Mouse (Mus musculus): ENCODE data around the gene Gm20479. TPM values are rescaled to one million over a fixed set of nuclear protein-coding genes. Genes with fewer than 3 reads are reported as not detected.

Gene Gm20479
- under 1 TPM in 1 of 2 experiments, not detected in 1; 0.57 TPM for total RNA-seq (2021)
- long read RNA-seq, experiment 1, result 0 reads
- long read RNA-seq, experiment 2, result 0 reads

DNA sequence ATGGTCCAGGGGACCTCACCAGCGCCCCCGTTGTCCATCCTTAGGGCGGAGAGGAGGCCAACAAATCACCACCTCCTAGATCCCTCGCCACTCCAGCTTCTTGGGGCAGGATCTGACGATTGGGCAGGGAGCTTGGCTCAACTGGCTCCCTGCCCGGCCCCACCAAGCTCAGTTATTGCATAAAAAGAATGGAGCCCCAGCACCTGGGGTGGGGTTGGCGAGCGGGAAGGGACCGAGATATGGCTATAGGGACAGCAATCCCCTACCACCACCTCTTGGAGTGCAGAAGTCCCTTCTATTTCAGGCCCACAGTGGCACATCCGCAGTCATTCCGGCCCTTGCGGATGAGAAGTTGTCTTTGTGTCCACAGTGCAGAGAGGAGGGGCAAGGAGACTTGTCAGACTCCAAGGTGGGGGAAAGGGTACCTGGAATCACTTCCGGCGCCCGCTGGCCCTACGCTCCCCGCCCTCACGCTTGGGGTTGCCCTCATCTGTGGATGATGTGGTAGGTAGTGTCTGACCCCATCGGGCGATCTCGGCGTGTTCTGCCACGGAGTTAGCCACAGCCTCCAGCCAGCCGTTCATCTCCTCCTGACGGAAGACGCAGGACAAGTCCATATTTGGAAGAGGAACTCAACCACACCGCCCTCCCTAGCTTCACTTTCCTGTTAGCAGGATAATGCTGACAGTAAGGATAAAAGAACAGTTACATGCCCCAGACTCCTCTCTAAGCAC is at the start of gene Gm20479:
Gm20479 (minus strand) TSS at position 559 of the 734 bp plus-strand sequence.
- DNase-seq (ENCODE audit: low spot score), result no peak

GRCm38 (mm10) chr7:27406481-27406880 is 49.3 kb upstream of the Gm20479 start:
- DNase-seq (ENCODE audit: low spot score), result no peak

- DNase-seq (ENCODE audit: low spot score), result no peak
Observed at GRCm38 (mm10) chr7:27404203-27404942, 47.2 kb upstream of the Gm20479 start.

DNA sequence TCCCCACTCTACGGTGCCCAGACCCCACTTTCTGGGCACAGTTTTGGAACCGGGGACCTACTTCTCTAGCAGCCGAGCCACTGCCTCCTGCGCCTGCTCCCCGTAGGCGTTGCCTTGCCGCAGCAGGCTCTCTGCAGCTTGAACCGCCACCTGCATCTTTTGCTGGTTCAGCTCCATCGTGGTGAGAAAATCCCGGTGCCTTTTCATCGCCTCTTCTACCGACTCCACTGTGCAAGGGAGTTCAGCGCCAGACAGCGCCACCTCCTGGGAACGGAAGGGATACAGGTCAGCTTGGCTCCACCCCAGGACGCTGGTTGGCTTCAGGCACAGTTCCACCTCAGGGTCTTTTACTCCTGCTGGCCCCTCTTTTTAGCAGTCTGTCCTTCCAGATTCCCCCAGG is 45.5 kb upstream of the Gm20479 start:
- DNase-seq (ENCODE audit: low spot score), result peak; percentile 36

DNA sequence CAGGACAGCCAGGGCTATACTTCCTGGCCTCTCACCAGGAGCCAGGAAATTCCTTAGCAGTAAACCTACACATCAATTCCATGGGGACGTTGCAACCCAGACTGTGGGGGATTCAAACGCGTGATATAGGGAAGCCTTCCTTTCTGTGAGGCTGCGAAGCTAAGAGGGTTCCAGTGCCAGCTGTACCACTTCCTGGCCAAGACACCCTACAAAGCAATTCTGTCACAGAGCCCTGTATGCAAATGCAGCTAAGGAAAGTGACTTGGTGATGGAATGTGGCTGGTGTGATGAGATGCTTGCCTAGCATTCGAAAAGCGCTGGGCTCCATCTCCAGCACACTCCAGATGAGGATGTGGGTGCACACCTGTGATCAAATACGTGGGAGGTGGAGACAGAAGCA is 43.3 kb upstream of the Gm20479 start:
- DNase-seq (ENCODE audit: low spot score), result no peak

GRCm38 (mm10) chr7:27397048-27397949 is 40.1 kb upstream of the Gm20479 start:
- DNase-seq (ENCODE audit: low spot score), result no peak

GRCm38 (mm10) chr7:27396184-27397047 is 39.2 kb upstream of the Gm20479 start:
- DNase-seq (ENCODE audit: low spot score), result no peak

DNA sequence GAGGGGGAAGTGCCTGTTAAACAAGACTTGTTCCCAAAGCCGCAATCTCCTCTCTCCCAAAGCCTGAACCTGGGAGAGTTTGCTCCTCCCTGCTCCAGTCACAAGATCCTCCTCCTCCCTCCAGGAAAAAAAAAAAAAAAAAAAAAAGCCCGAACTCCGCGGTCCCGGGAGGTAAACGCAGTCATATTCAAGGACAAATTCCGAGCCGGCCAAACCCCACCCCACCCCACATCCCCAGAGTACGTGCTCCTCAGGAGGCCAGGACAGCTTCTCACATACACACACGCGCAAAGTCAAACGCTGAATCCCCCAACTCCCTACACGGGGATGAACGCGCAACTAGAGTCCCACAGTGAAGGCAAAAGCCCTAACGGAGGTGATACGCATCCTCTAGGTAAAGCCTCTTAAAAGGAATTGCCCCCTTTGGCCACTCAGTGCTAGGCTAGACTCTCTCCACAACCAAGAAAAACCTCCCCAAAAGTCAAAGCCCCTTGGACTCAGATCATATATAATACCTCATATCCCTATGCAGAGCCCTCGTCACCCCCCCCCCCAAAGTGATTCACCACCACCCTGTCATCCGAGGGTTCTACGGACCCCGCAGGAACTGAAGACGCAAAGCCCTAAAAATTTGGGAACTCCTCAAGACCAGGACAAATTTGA is 38.4 kb upstream of the Gm20479 start:
- DNase-seq (ENCODE audit: low spot score), result no peak

GRCm38 (mm10) chr7:27391416-27391815 is 34.2 kb upstream of the Gm20479 start:
- DNase-seq (ENCODE audit: low spot score), result no peak

DNA sequence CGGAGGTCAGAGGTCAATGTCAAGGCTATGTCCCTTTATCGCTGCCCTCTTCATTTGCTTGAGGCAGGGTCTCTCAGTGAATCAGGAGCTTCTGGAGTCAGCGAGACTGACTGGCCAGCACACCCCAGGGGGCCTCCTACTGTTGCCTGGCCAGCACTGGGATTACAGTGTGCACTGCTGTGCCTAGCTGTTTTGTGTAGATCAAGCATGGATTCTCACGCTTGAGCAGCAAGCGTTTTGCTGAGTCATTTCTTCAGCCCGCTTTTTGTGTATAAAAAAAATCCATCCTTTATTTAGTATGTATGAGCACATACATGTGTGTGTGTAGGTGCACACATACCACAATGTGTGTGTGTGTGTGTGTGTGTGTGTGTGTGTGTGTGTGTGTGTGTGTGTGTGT is 32.0 kb upstream of the Gm20479 start:
- DNase-seq (ENCODE audit: low spot score), result no peak

- DNase-seq (ENCODE audit: low spot score), result peak; percentile 55
Observed at GRCm38 (mm10) chr7:27384731-27385130, 27.5 kb upstream of the Gm20479 start.

GRCm38 (mm10) chr7:27384134-27384533 is 26.9 kb upstream of the Gm20479 start:
- DNase-seq (ENCODE audit: low spot score), result no peak

GRCm38 (mm10) chr7:27383233-27383632 is 26.0 kb upstream of the Gm20479 start:
- DNase-seq (ENCODE audit: low spot score), result no peak

DNA sequence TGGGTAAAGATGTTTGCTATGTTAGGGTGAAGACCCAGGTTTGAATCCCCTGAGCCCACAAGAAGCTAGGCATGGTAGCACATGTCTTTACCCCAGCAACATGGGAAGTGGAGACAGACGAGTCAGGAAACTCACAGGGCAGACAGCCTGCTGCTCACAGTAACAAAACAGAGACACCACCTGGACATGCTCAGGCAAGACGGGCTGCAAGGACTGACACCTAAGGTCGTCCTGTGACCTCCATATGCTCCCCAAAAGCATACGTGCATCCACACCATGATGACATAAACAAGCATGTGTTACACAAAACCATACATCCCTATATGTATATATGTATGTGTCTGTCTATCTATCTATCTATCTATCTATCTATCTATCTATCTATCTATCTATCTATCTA is 24.3 kb upstream of the Gm20479 start:
- DNase-seq (ENCODE audit: low spot score), result no peak

GRCm38 (mm10) chr7:27381009-27381408 is 23.8 kb upstream of the Gm20479 start:
- no peak for DNase-seq (ENCODE audit: low spot score)

- DNase-seq (ENCODE audit: low spot score), result no peak
Observed at GRCm38 (mm10) chr7:27379836-27380235, 22.6 kb upstream of the Gm20479 start.

GRCm38 (mm10) chr7:27378431-27378830 is 21.2 kb upstream of the Gm20479 start:
- no peak for DNase-seq (ENCODE audit: low spot score)

DNA sequence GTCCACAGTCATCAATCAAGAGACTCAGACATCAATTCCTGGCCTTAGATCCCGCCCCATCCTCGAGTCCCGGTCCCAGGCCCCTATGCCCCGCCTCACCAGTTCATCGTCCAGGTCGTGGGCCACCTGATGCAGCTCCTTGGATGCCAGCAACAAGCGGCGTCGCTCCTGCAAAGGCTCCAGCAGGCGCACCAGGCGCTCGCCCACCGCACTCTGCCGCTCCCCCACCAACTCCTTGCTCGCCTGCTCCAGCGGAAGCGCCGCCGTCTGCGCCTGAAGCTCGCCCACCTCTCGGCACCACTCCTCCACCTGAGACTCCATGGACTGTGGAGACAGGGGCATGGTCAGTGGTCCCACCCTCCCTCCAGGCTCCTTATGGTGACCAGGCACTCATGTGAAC is 18.1 kb upstream of the Gm20479 start:
- no peak for DNase-seq (ENCODE audit: low spot score)

DNA sequence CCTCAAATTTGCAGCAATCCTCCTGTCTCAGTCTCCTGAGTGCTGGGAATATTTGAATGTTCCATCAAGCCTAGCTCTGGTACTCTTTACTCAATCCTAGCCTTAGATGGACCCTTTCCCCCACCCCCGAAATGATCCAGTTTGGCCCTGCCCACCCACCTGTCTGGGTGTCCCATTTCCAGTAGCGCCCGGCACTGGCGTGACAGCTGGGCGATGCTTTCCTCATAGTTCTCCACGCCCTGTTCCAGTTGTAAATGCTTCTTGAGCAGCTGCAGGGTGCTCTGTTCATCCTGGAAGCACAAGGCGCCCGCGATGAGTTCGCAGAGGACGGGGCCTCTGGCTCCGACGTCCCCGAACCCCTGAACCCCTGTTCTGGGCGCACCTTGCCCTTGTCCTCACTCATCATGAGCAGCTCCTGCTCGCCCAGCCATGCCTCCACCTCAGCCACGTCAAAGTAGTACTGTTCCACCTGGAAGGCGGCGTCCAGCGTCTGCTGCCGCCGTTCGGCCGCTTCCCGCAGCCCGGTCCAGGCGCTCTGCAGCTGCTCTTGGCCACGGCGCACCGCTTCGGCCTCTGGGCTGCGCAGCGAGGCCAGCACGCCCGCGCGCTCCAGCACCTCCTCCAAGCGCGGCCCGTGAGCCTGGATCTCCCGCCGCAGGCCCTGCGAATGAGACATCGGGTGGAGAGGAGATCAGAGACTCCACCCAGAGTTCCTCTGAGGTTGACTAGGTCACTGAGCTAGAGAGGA is 14.7 kb upstream of the Gm20479 start:
- no peak for DNase-seq (ENCODE audit: low spot score)

DNA sequence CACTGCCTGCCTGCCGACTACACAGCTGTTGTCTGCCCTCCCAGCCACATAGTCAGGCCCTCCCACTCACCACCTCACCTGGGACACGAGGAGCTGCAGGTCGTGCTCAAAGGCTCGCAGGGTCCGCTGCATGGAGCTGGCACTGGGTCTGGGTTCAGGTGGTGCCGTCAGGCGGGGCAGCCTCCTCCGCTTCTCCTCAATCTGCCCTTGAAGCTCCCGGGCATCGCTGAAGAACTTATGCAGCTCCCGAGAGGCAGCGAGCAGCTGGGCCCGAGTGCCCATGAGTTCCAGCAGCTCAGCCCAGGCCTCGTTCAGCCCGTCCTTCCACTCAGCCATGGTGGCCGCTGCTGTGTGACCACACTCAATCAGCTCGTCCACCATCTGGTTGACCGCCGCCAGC is 11.9 kb upstream of the Gm20479 start:
- no peak for DNase-seq (ENCODE audit: low spot score)

Data from gastrocnemius, adult 18-20 months (tissue).